Mouse (Mus musculus) telencephalon, adult 2 months (tissue): ENCODE measurements around the gene Grm4.

ENCODE experiments used
- DNase-seq: peaks from one replicate; pipeline ENCODE4 v3.0.0-alpha.2; 2011; ENCODE audit warnings: low read depth, low spot score

The Grm4 gene

DNA sequence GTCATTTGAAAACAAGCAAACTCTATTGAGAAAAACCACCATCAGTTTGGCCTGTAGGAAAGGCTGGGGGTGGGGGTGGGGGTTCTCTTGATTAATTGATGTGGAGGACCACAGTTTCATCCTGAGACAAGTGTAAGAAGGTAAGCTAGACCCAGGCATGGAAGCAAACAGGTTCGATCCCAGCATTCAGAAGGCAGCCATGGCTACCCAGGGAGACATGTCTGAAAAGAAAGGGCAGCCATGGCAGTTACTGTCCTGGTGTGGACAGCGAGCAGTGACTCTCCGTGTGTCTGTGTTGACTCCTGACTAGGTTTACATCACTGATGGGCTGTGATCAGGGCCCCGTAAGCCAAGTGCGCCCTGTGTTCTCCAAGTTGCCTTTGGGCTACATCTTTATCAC is at the start of gene Grm4:
Grm4 (minus strand) TSS at position 101 of the 400 bp plus-strand sequence.
- DNase-seq = no peak

DNA sequence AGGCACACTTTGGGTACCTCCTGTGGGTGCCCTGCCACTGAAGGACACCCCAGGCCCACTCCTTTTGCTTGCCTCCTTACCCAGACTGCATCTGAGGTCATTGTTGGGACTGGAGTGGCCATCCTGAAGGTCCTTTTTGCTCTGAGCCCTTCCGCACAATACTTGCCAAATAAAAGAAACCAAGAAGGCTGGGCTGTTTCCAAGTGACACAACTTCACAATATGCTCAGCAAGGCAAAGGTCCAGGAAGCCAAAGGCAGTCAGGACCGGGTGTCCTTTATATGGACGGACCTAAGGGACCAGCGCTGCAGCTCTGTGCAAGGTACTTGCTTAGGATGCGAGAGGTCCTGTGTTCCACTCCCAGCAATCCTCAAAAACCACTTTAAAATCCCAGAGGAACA is 47.0 kb upstream of the Grm4 start:
- no peak for DNase-seq

DNA sequence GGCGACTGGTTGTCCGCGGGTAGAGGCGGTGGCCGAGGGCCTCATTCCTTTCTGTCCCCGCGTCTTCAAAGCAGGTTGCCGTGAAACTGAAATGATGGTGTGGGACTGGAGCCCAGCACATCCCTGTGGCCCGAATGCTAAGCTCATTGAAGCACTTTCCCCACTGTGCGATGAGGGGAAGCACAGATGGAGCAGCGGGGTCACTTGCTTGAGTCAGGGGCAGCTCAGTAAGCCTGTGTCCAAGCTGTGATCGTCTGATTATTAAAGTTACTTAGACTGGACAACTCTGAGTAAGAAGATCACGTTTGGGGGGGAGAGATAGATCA is 44.7 kb upstream of the Grm4 start:
- no peak for DNase-seq

DNA sequence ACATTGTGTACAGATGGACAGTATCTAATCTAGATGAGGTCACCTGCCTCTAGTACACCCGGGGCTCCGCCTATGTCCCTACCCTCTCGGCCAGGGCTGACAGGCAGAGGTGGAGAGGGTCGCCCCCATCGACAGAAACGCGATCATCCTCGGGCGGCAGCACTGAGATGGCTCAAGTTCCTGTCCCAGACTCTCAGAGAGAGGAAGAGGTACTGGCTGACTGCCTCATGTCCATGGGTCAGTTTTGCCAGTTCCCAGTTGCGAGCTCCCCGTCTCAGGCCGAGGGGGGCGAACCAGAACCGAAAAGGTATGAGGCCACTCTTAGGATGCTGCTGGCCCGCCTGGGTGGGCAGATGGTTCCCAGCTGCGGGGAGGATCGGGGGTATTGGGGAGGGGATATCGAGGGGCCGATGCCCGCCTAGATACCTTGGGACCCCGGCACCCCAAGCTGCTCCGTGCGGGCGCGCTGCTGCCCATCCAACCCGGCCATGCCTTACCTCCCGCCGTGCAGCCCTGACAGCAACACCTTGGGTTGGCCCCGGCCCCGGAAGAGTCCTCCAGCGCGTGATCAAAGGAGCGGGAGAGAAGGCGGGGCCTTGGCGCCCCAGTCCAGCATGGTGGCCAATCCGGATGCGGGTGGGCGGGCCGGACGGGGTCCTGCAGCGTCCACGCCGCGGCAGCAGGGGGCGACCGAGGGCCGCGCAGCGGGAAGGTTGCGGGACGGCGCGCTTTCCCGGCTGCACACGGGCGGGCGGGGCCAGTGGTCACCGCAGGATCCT is 44.1 kb upstream of the Grm4 start, which contains the start of gene AI413582:
AI413582 (minus strand) TSS at position 594 of the 779 bp plus-strand sequence.
- peak; percentile 72 for DNase-seq

DNA sequence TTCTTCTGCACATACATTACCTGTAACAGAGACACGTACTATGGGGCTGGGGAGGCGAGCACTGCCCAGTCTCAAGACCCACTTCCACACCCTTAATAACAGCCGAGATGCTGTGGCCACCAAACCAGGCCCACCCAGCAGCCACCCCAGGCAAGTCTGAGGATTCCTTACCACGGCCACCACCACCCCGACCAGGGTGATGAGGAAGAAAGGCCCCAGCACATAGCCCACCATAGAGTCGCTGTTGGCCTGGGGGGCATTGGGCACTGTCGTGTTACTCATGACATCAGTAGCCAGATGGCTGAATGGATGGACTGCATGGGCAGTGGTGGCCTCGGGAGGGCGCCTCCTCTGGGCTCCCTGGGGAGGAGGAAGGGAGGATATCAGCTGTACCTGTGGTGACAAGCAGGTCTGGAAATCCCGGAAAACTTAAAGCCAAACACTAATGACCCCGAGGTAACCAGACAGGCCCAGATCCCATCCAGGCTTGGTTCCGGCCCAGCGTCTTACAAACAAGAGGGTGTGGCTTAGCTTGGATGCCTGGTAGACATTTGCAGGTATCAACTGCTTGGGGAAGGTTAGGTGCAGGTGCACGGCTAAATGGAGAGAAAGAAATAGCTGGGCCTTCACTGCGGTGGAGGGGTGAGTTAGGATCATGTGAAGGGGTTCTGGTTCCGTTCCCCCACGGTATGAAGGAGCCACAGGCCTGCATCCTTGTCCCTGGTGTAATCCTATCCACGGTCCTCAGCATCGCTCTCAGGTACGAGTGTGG is 43.4 kb upstream of the Grm4 start:
- DNase-seq = no peak

DNA sequence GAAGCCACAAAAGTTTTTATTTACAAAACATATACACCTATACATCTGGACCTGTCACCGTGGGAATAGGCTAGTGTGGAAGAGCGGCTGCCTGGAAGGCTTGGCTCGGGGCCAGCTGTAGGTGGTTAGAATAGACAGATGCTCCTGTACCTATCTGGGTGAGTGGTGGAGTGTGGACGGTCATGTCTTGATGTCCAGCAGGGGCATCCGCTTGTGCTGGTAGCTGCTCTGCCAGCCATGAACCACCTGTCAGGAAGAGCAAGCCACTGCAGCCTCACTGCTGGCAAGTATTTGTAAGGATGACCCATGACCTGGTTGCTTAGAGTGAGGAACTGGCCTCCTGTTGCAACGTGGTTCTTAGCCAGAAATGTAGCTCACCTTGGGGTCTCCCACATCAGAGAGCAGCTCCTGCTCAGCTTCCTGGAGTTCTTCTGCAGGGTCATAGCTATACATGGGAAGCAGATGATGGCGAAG is 42.6 kb upstream of the Grm4 start:
- DNase-seq = no peak

DNA sequence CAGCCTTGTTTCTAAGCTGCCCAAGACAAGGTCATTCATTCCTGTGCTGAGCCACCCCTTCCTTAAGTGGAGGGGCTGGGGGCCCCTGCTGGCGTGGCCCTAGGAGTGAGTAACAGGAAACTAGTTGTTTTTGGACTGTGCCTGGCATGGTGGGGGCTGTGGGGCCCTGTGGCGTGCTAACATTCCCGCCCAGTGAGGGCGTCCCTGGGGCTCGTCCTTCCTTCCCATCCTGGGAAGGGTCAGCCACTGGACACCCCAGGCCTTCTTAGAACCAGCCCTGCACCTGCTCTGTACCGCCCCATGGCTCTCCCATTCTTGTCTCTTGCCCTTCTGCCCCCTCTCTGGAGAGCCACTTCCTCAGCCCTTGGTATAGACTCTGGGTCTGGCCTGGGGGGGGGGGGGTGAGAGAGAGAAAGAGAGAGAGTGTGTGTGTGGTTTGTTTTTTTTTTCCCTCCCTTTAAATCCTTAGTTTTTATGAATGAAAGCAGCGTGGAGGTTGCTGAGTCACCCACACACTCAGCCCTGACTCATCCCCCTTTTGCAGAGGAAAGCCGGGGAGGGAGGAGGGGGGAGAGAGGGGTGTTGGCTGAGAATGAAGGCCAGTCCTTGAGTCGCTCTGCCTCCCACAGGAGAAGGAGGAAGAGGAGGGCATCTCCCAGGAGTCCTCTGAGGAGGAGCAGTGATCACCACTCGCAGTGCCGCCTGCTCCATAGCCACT is 40.8 kb upstream of the Grm4 start:
- DNase-seq = peak; percentile 84

DNA sequence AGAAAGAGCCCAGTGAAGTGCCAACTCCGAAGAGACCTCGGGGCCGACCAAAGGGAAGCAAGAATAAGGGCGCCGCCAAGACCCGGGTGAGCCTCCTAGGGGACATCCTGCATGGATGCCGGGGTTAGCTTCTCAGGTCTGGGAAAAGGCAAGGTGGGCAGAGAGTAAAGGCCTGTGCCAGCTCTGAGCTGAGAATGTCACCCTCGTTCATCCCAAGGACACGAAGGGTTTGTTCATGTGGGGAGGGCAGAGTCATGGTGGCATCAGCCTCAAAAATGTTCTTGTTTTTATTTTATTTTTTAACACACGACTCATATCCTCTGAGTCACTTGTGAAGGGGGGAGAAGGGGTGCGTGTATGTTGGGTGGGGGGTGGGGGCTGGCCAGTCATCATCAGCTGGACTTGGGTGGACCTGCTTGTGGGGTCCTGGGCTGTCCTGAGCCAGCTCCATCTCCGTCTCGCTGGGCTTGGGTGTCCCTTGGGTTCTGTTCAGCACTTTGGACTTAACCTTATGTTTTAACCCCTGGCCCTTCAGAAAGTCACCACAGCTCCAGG is 39.8 kb upstream of the Grm4 start:
- no peak for DNase-seq

DNA sequence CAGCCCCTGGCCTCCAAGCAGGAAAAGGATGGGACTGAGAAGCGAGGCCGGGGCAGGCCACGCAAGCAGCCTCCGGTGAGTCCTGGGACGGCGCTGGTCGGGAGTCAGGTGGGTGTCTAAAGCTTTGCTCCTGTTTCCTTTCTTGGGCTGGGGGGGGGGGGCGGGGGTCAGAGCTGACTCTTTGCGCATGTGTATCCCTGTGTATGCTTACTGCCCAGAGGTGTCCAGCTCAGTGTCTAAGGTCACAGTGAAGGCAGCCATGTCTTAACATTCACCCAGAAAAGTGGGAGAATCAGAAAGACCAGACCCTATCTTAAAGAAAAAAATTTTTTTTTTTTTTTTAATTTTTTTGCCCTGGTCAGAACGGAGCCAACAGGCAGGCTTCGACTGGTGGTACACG is 38.4 kb upstream of the Grm4 start:
- no peak for DNase-seq

DNA sequence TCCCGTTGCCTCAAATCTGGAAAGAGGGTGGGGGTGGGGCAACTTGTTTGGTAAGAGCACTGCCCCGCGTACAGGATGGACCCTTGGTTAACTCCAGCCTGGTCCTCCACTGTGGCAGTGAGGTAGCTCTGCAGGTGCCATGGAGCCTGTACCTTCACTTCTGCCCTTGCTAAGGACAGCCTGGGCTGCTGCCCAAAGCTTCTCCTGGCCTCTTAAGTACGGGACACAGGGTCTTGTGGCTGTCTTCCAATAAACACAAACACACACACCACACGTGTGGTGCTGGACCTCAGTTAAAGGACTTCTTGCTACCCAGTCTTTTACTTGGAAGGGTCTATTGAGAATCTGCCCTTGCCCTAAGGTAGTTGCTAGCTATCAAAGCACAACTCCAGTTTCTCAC is 37.6 kb upstream of the Grm4 start:
- DNase-seq = no peak

DNA sequence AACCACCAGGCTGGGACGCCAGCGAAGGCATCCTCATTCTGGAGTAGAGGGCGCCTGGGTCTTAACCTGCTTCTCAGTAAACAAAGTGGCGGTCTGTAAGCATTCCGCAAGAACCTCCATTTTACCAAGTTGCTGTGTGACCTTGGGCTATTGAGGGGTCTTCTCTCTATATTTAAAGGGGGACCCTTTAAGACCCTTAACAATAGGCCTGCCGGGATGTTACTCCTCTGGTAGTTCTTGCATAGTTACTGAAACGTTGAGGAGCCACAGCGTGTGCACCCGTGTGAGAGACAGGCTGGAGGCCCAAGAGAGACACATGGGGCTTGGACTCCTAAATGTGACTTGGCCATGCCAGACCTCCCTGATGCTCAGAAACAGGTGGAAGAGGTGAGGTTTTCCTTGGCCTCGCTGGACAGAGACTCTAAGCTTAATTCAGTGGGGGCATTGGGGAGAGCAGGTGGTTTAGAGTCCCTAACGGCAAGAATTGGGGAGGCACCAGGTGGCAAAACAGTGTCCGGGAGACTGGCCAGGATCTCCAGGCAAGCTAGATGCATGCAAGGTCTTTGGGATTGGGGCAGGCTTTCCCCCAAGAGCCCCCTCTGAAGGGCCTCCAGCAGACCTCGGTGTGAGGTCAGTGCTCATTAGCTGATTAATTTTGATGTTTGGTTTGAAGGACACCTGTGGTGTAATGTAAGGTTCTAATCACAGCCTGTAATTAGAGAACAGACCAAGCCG is 36.9 kb upstream of the Grm4 start:
- no peak for DNase-seq

DNA sequence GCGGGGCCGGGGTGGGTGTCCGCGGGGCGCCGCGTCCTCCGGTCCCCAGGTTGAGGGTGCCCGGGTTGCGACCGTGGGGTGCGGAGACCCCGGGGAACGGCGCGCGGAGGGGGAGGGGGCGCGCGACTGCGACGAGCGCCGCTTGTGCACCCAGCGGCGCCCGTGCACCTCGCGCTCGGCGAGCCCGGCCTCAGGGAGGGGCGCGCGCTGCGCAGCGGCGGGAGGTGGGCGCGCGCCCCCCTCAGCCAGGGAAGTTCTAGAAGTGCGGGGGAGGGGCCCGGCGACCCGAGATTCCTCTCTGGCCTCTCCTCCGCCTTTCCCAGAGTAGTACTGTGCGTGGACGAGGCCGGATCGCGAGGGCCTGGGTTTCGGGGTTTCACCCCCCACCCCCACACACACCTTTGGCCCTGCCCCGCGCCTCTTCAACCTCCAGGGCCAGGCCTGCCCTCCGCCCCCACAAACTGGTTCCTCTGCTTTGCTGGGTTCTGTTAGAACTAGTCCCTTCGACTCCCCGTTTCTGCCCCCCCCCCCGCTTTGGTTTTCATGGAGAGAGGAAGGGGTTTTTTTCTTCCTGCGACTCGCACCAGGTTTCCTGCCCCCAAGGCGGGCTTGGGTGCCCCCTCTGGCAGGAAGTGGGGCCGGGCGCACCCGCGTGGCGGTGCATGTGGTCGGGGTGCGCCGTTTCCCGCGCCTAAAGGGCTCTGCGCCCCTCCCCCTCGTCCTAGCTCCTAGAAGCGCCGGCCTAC is 36.2 kb upstream of the Grm4 start:
- no peak for DNase-seq

DNA sequence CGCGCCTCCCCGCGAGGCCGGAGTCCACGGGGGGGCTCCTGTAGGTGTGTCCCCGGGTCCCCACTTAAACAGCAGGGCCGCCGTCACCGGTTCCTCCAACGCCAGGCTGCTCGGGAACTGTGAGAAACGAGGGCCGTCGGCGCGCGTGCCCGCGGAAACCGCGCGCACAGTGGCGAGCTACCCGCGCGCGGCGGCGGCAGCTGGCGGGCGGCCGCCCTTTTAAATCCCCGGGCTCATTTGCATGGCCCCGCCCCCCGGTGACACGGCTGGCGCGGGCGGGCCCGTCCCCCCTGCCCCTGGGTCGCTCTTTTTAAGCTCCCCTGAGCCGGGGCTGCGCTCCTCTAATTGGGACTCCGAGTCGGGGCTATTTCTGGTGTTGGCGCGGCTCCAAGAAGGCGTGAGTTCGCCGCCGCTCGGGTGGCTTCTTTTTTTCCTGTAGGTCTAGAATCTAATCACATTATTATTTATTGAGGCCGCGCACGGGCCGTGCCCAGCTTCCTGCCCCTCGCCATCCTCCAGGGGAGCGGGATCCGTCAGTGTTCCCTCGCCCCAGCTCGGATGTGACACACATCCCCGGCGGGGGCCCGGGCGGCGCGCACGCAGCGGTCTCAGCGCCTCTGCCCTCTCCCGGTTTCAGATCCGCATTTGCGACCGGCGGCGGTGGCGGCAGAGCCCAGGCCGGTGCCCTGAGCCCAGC is 35.3 kb upstream of the Grm4 start, which contains the start of gene Hmga1:
Hmga1 (plus strand) TSS at position 183 of the 697 bp plus-strand sequence.
- no peak for DNase-seq

DNA sequence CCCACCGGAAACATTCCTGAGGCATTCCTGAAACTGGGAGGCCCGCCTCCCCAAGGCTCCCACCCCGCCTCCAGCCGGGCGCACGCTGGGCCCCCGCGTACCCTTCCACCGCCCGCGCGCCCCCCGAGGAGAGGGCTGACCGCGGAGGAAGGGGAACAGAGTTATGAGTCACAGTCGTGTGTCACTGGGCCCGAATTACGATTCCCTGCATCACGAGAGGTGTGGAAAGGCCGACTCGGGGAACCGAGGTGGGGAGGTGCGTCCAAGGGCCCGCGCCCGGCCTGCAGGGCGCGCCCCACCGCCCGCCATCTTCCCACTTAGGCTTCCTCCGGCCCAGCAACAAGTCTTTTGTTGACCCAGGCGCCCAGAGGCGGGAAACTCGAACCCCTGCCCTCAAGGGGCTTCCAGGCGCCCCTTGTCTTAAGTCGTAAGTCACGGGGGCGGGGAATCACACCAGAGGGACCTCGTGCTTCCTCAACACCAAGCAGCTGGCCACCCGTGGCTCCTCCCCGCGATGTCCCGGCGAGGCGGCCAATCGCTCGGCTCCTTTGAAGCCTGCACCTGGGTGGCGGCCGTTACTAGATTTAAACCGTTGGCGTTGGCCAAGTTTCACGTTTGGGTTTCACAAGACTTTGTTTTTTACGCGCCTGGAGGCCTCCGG is 34.4 kb upstream of the Grm4 start:
- DNase-seq = no peak

DNA sequence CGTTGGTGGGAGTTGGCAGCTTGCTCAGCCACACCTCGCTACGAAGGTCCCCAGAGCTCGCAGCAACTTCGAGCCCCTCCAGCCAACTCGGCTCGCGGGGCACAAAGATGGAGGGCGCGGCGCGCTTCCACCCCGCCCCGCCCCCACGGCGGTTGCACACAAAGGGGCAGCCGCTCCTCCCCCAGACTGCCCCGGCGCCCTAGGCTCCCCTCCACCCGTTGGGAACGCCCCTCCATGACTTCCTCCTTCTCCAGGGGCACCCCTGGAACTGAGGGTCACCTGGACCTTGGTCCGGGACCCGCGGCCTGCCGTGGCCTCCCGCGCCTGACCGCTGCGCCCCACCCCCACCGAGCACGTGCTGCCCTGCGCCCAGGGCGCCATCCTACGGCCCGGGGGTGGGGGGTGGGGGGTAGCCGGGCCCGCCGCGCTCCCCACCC is 33.9 kb upstream of the Grm4 start:
- DNase-seq = no peak

DNA sequence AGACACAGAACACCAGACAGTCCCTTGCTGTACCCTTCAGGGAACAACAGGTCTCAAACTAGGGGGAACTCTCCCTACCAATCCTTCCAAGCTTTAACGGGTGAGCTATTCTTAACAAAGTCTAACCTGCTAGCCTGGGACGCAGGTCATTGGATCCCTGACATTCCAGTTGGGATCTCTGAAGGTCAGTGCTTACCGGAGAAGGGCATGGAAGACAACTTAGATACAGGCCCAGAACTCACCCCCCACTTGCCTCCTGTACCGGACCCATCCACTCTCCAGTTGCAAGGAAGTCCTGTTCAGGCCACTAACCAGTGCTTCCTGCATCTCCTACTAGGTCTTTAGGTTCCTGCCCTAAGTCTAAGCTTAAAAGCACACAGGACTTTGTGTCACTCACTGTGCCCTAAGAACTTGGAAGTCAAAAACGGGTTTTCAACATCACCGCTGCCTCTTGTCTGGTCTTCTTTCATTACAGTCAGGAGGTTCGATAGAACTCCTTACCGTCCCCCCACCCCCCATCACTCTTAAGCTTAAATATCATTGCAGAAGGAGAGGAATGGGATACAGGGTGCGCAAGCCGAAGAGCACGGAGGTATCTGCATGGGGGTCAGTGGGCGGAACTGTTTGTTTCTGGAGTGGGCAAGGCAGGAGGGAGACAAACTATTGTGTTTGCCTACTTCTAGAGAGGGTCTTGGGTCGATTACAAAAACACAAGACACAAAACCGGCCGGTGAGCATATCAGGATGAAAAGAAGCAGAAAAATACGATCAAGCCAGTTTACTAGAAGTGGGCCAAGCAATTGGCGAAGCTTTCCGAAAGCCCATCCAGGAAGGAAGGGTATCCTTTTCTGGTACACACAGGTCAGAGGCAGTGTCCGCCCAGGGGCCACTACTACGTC is 33.1 kb upstream of the Grm4 start:
- DNase-seq = no peak

DNA sequence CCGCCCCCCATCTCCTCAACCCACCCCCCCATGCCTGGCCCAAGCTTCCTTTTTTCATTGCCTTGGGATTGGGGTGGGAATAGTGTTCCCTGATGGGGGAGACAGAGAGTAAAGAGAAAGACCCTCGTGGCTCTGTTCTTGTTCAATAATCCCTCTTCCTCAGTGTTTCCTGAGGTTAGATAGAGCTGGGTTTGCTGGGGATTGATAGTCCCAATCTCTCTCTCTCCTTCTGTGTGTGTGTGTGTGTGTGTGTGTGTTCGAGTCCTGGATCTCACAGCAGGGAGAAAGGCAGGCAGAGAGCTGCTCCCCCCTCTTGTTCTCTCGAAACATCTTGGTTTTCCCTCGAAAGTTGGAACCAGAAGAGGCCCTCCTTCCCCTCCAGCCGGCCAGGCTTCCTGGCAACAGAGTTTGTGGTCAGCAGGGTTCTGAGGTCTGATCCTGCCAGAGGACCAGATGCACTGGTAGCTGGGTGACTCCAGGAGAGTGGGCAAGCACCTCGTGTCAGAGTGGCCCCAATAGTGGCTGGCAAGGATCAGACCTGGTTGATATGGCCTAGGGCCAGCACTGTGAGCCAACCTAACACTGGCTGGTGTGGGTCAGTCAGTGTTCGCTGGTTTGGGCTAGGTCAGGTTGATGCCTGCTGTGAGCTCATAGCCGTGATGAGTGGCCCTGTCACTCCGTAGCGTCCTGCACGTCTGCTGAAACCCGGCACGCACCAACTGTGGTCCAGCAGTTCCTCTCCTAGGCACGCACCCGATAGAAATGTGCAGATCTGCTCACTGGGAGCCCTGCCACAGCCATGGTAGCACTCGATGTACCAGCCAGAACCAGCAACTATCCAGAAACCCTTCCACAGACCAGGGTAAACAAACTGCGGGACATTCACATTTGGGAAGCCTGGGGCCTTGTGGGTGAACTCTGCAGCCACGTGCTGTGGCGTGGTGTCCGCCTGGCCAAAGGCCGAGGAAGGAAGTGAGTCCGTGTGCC is 31.3 kb upstream of the Grm4 start:
- DNase-seq = no peak
